Mouse (Mus musculus) CH12F3 (cell line): ENCODE measurements around the gene Hdac7.

Source experiments
- in situ Hi-C: fragments of 300-500 bp; cut with MboI; formaldehyde crosslinking; loops from 2 replicates; pipeline ENCODE4 v1.14.3; 2020; ENCODE audit warnings: low sequenced_read_pairs

The Hdac7 gene

GRCm38 (mm10) chr15:97858431-97858830, 14.1 kb upstream of the Hdac7 start:
- in situ Hi-C loops = no loop called here

DNA sequence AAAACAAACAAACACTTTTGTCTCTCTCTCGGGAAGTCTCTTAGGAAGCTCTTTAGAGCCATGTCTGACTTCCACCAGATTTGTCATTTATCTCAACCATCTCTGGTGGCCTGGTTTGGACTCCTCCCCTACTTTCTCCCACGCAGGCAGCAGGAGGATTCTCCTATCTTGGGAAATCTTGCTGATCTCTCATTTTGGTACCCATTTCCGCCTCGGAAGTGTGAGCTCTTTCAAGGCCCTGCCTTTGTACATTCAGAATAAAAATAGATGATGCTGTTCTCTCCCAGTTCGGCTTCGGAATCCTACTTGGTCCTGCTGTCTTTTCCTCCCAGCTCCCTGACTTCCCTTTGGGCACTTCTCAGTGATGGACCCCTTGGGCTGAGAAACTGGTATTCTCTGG, 10.2 kb upstream of the Hdac7 start:
- in situ Hi-C loops = loop anchor here (5.0 kb wide), 1 partner anchor 137 kb away; no protein-coding TSS in a partner anchor

DNA sequence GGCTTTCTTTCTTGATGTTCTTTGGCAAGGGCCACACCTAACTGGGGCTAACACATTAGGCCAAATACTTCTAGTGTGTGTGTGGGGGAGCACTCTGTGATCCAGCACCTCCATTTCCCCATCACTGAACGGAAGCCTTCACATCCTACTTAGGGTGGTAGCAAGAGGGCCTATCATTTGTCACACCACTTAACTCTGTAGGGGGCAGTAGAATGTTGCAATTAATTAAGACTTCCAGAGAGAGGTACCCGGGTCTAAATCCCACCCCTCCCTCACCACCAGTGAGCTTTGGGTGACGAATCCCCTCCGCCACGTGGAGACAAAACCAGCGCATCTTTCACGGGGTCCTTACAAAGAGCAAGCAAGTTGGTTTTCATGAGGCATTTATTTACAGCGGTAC, 9.8 kb upstream of the Hdac7 start:
- in situ Hi-C loops = loop anchor here (5.0 kb wide), 1 partner anchor 137 kb away; no protein-coding TSS in a partner anchor

- in situ Hi-C loops = loop anchor here (5.0 kb wide), 1 partner anchor 135 kb away; no protein-coding TSS in a partner anchor
These were observed 8.0 kb upstream of the Hdac7 start for GRCm38 (mm10) chr15:97852291-97852690.

DNA sequence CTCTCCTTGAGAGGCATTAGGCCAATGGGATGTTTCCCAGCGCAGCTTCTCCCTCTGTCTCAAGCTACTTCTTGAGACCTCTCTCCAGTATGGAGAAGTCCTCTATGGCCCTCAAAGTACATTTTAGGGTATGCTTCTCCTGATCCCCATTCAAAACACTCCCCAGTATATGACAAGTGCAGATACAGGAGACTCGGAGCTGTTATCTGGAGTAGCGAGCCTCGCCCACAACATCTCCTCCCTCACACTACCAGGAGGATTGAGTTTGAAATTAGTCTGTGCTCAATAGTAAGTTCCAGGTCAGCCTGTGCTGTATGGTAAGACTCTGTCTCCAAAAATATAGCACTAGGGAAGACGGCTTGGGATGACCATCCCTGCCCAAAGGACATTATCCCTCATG, 6.7 kb upstream of the Hdac7 start:
- in situ Hi-C loops = loop anchor here (5.0 kb wide), 1 partner anchor 134 kb away; no protein-coding TSS in a partner anchor

DNA sequence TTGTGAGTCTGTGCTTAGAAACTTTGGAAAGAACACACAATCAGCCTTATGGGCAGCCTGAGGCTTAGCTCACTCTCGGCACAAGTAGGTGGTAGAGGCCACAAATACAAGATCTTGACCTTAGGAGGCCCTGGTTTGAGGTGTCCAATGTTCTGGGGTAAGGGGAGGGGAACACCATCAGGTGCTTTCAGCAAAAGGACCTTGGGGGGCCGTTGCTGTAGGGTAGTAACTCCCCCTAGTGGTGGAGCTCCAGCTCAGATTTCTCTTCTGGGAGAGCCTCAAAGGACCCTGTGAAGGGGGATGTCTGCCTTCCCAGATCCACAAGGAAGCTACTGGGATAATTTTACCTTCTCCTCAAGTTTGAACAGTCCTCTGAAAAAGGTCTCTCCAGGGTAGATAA, 6.1 kb upstream of the Hdac7 start:
- in situ Hi-C loops = loop anchor here (5.0 kb wide), 1 partner anchor 133 kb away; no protein-coding TSS in a partner anchor

DNA sequence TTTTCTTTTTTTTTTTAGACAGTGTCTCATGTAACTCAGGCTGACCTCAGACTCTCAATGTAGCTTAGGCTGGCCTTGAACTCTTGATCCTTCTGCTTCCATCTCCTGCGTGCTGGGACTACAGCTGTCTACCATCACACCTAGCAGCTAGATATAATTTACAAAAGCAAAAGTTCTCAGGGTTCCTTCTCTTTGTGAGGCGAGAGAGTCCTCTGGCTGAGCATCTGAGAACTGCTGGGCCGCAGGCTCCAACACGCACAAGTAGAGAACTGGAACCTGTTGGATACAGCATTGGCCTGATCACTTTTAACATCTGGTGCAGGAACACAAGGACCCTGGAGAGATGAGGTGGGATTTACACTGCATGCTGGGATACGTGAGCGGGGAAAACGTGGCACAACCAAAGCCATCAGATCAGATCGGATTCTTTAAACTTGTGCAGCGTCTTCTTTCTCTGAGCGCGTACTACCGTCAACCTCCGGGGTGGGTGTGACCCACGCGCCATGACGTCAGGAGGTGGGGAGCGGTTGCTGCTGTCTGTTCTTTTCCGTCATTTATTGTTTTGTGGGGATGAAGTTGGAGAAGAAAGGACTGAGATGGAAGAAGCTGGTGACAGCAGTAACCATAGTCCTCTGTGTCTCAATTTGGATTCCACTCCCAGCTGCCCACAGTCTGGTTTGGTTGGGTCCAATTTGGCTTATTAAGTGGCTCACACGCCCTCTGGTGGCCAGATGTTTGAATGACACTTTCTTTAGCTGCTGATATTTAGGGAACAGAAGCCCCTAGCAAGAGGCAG, 5.0 kb upstream of the Hdac7 start:
- in situ Hi-C loops = no loop called here

GRCm38 (mm10) chr15:97847866-97848265, 3.6 kb upstream of the Hdac7 start:
- in situ Hi-C loops = no loop called here

GRCm38 (mm10) chr15:97847285-97847684, 3.0 kb upstream of the Hdac7 start:
- in situ Hi-C loops = no loop called here

GRCm38 (mm10) chr15:97846121-97846882, 2.0 kb upstream of the Hdac7 start:
- in situ Hi-C loops = no loop called here

DNA sequence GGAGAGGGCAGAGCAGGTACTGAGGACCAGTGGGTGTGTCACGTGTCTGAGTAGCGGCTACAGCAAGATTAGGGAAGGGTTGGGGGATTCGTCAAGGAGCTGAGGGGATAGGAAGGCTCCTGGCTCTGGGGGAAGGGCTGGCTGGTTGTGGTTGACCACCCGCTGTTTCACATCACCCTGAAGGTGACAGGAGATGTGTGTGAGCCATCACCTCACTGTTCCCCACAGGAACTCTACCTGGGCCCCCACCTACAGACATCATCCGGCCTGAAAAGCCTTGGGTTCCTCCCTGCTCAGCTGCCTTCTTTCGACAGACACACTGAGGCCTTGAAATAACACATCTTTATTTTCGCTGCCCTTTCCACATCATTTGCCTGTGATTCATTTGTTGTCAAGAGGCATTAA, 1.1 kb downstream of the Hdac7 start:
- in situ Hi-C loops = no loop called here

GRCm38 (mm10) chr15:97842058-97842457, 2.2 kb downstream of the Hdac7 start:
- in situ Hi-C loops = no loop called here

DNA sequence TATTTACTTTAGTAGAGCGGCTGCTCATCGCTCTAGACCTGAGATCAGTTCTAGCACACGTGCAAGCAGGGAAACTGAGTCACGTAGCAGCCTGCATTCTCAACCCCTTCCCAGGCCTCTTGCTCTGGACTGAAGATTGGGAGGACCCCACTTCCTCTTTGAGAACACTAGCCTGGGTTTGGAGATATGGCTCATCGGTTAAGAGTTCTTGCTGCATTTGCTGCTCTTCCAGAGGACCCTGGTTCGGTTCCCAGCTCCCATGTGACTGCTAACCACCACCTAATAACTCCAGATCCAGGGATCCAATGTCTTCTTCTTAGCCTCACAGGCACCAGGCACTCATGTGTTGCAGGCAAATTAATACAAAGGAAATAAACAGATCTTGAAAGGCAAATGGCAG, 2.9 kb downstream of the Hdac7 start:
- in situ Hi-C loops = no loop called here

GRCm38 (mm10) chr15:97840781-97841180, 3.5 kb downstream of the Hdac7 start:
- in situ Hi-C loops = no loop called here

DNA sequence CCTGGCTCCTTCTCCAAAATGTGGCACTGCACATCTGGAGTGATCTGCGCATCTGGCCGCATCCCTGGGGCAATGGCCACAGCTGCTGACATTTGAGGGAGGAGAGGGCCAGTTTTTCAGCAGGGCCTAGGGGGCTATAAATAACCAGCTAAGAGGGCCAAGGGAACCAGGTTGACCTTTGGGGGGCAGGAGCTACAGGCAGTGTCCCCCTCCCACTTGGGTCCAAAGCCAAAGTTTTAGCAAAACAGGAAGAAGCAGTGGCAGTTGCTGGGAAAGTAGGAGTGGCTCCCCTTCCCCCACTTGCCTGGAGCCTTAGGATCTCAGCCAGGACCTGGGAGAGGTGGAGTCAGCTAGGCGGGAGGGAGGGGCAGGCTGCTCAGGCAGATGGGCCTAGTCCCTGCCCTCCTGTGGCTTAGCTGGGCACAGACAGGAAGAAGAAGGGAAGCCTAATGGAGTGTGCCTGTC, 4.3 kb downstream of the Hdac7 start:
- in situ Hi-C loops = no loop called here

DNA sequence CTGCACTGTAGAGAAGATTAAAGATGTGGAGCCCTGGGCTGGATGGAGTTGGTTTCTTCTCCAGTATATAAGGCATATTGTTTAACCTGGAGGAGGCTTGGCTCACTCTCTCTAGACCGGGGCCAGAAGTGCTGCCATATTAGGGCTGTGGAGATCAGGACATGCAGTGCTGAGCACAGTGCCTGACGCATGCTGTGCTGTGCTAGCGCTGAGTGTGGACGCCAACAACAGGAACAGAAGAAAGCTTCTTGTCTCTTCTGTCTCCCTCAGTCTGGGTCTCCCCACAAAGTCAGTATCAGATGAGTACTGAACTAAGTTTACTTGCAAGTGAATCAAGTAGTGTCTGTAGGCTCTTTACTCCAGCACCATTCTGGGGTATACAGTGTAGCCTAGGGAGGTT, 4.8 kb downstream of the Hdac7 start:
- in situ Hi-C loops = no loop called here

- in situ Hi-C loops = no loop called here
These were observed 5.3 kb downstream of the Hdac7 start for GRCm38 (mm10) chr15:97839012-97839411.

- in situ Hi-C loops = no loop called here
These were observed 5.9 kb downstream of the Hdac7 start for GRCm38 (mm10) chr15:97838395-97838794.

DNA sequence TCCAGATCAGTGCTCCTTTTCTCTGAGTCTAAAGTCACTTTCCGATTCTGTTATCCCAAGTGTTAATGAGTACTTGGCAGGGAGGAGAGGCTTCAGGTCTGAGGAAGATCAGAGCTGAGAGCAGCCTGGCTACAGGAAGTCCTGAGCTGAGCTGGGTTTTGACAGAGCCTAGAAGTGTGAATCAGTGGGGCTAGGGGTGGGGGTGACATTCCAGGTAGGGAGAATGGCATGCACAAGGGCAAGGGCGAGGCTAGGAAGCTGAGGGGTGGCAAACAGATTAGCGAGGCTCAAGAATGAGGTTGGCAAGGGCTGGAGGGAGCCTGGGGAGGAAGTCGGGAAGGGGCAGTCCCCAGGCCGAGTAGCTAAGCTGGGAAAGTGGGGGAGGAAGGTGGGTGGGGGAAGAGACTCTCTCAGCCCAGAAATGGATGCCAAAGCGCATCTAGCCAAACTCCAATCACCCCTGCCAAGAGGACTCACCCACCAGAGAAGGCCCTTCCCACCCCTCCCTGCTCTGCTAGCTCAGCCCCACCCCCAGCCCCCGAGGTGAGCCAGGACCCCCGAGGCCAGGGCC, 6.7 kb downstream of the Hdac7 start:
- in situ Hi-C loops = no loop called here

GRCm38 (mm10) chr15:97836894-97837247, 7.4 kb downstream of the Hdac7 start:
- in situ Hi-C loops = no loop called here

GRCm38 (mm10) chr15:97836153-97836893, 8.0 kb downstream of the Hdac7 start:
- in situ Hi-C loops = no loop called here
